Mouse (Mus musculus) lung, adult 18-20 months (tissue): Measurements from ENCODE around the gene Sorcs3.

Experiments used
- DNase-seq, 2 experiments: peaks; one replicate each; pipeline ENCODE4 v3.0.0; 2022; ENCODE audit warnings: mixed read lengths in 2 of 2

Sorcs3 gene

GRCm38 (mm10) chr19:48205929-48206814, at the start of gene Sorcs3:
TSS of gene Sorcs3 (plus strand) at chr19:48206025.
- no peak for DNase-seq

- no peak for DNase-seq
Measured at GRCm38 (mm10) chr19:48165341-48165740, 40.5 kb upstream of the Sorcs3 start.

GRCm38 (mm10) chr19:48167110-48167509, 38.7 kb upstream of the Sorcs3 start:
- DNase-seq: no peak

- no peak for DNase-seq
Measured at GRCm38 (mm10) chr19:48168284-48168683, 37.5 kb upstream of the Sorcs3 start.

- no peak for DNase-seq
Measured at GRCm38 (mm10) chr19:48174717-48175116, 31.1 kb upstream of the Sorcs3 start.

GRCm38 (mm10) chr19:48203928-48204470, 1.8 kb upstream of the Sorcs3 start:
- DNase-seq: no peak

GRCm38 (mm10) chr19:48204476-48204875, 1.3 kb upstream of the Sorcs3 start:
- no peak for DNase-seq

- DNase-seq: no peak
Measured at GRCm38 (mm10) chr19:48204892-48205761, 698 bp upstream of the Sorcs3 start.

- DNase-seq: no peak
Measured at GRCm38 (mm10) chr19:48206861-48207730, 1.3 kb downstream of the Sorcs3 start.

GRCm38 (mm10) chr19:48207731-48208370, 2.0 kb downstream of the Sorcs3 start:
- no peak for DNase-seq

- no peak for DNase-seq
Measured at GRCm38 (mm10) chr19:48215379-48215778, 9.6 kb downstream of the Sorcs3 start.

- DNase-seq: no peak
Measured at GRCm38 (mm10) chr19:48237786-48238372, 32.1 kb downstream of the Sorcs3 start.

GRCm38 (mm10) chr19:48238391-48238790, 32.6 kb downstream of the Sorcs3 start:
- no peak for DNase-seq

GRCm38 (mm10) chr19:48240960-48241359, 35.1 kb downstream of the Sorcs3 start:
- DNase-seq: no peak

GRCm38 (mm10) chr19:48244036-48244435, 38.2 kb downstream of the Sorcs3 start:
- DNase-seq: no peak

GRCm38 (mm10) chr19:48259223-48259622, 53.4 kb downstream of the Sorcs3 start:
- no peak for DNase-seq

GRCm38 (mm10) chr19:48260671-48261070, 54.8 kb downstream of the Sorcs3 start:
- DNase-seq: no peak

GRCm38 (mm10) chr19:48263750-48264149, 57.9 kb downstream of the Sorcs3 start:
- DNase-seq: no peak

- DNase-seq: no peak
Measured at GRCm38 (mm10) chr19:48280273-48280672, 74.4 kb downstream of the Sorcs3 start.

GRCm38 (mm10) chr19:48282250-48282649, 76.4 kb downstream of the Sorcs3 start:
- DNase-seq: no peak

- no peak for DNase-seq
Measured at GRCm38 (mm10) chr19:48283217-48283616, 77.4 kb downstream of the Sorcs3 start.
